Mouse (Mus musculus) thymus, postnatal 14 days (tissue): Measurements from ENCODE around the gene Lrrc72.

Experiments used
- DNase-seq: peaks from one replicate; pipeline ENCODE4 v3.0.0; 2021

The Lrrc72 gene

DNA sequence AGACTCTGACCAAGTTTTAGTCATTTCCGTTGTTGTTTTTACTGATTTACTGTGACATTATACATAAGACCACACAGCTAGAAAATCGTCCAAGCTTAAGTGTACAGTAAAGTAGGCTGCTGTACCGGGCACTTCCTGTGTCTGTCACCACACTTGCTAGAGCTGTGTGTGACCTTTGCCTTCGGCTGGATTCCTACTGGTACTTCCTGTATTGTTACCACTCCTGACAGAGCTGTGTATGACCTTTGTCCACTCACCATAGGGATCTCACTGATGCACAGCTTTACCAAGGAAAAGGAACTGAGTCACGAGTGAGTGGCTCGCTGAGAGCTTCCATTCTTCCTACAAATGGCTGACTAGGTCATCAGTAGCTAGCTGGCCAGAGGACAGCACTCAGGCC lies 66.1 kb downstream of the Lrrc72 start:
- no peak for DNase-seq

DNA sequence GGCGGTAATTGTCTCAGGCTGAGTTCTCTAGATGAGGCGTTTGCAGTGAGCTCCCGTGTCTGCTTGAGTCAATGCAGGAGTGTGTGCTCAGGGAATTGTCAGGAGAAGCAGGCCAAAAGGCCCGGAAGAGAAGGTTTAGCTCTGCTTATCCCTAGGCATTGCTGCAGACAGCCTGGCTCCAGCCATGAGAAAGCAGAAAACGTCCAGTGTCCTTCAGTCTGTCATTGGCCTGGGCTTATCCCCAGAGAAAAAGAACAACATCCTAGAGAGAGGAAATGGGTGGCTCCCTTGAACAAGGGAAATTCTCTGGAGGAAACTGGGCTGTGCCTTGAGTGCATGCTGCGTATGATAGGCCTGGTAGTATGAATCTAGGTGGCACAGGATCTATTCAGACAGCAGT lies 70.6 kb downstream of the Lrrc72 start:
- no peak for DNase-seq

DNA sequence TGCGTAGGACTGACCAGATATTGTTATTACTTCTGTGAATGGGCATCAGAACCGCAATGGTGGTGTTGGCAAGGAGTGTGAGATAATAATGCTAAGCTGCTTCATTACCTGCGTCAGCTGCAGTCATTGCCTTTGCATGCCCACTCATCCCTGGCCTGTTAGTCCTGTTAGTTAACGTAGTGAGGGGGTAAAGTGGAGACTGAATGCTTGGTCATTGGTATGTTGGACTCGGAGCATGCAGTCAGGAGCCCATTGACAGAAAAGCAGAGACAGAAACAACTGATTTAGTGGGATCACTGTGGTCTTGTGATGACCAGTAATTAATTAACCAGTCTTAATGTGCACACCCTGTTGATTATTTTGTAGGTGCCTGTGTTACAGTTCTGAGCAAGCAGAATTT lies 76.0 kb downstream of the Lrrc72 start:
- DNase-seq, result no peak

DNA sequence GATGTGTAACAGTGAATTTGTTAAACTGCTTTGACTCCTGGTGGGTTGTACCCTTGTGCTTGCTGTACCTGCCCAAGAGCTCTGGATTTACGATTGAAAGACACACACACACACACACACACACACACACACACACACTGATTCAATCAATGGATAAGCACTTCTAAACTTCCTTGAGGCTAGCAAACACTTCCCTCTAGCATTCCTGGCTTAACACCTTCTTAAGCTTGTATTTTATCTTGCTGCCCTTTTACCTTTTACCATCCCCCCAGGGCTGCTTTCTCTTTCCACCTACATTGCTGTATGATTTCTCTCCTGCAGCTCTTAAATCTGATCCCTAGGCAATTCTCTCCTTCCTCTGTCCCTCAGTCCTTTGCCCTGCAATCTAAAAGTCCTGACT lies 87.9 kb downstream of the Lrrc72 start:
- DNase-seq, result no peak

DNA sequence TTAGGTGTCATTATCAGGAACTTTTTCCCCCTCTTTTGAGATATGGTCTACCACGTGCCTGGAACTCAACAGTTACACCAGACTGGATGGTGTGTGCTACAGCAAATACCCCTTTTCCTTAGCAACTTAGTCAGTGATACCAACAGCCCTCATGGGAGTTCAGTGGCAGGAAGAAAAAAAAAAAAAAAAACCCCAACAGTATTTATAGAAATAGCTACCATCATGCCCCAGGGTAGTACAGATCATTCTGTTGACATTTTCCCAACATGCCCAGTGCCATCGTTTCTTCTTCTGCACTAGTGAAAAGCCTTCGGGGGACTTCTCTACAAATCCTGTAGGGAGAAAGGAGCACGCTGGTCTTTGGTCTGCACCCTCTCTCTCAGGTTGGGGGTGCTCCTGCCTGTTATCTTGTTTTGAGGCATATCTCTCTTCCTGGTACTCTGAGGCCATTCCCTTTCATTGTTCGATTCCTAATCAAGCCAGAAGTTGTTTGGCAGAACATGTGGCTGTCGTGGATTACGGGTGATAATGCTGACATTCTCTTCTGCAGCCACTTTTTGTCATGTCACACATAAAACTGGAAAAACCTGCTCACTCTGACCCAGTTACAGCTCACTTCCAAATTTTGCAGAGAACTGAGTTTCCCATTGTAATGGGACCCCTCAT lies 88.9 kb downstream of the Lrrc72 start:
- no peak for DNase-seq
